Mouse (Mus musculus) testis, adult 2 months (tissue): ENCODE data around the gene Gm44973. TPM values are rescaled to one million over a fixed set of nuclear protein-coding genes. Genes with fewer than 3 reads are reported as not detected.

Experiments
- H3K27ac ChIP-seq: fragments of 200-500 bp; 2 replicates; pipeline ENCODE4 v1.5.1; 2012; ENCODE audit warnings: low read depth, low read length; ENCODE audit not compliant: control insufficient read depth, insufficient read depth
- H3K27me3 ChIP-seq: fragments of 200-500 bp; 2 replicates; pipeline ENCODE4 v1.6.1; 2012; ENCODE audit warnings: mild to moderate bottlenecking, low read length, moderate library complexity; ENCODE audit not compliant: control insufficient read depth, insufficient read depth
- H3K36me3 ChIP-seq: fragments of 200-500 bp; 2 replicates; pipeline ENCODE4 v1.6.1; 2012; ENCODE audit warnings: mild to moderate bottlenecking, low read length; ENCODE audit not compliant: control insufficient read depth, insufficient read depth
- H3K4me1 ChIP-seq: fragments of 200-500 bp; 2 replicates; pipeline ENCODE4 v1.6.1; 2012; ENCODE audit warnings: low read length; ENCODE audit not compliant: control insufficient read depth, insufficient read depth
- H3K4me3 ChIP-seq: fragments of 200-500 bp; 2 replicates; pipeline ENCODE4 v1.5.1; 2012; ENCODE audit warnings: low read depth, mild to moderate bottlenecking, low read length, moderate library complexity, mixed read lengths; ENCODE audit not compliant: control insufficient read depth
- CTCF ChIP-seq: fragments of 200-500 bp; IDR thresholded peaks from 2 replicates; pipeline ENCODE4 v1.5.1; 2012; ENCODE audit warnings: low read depth, mild to moderate bottlenecking, inconsistent platforms, low read length, moderate library complexity; ENCODE audit not compliant: control insufficient read depth, insufficient read depth, insufficient replicate concordance
- POLR2A ChIP-seq: fragments of 200-500 bp; IDR thresholded peaks from 2 replicates; pipeline ENCODE4 v1.6.1; 2012; ENCODE audit warnings: low read depth, mild to moderate bottlenecking, inconsistent platforms, low read length, moderate library complexity; ENCODE audit not compliant: control insufficient read depth
- polyA plus RNA-seq: library from polyadenylated mRNA; depleted of rRNA; stranded (reverse); fragments of >200 nt; gene quantifications from 2 replicates; pipeline ENCODE4 v1.2.3, GENCODE M21; 2012

Gene Gm44973
- polyA plus RNA-seq, 1 experiment, result not detected

DNA sequence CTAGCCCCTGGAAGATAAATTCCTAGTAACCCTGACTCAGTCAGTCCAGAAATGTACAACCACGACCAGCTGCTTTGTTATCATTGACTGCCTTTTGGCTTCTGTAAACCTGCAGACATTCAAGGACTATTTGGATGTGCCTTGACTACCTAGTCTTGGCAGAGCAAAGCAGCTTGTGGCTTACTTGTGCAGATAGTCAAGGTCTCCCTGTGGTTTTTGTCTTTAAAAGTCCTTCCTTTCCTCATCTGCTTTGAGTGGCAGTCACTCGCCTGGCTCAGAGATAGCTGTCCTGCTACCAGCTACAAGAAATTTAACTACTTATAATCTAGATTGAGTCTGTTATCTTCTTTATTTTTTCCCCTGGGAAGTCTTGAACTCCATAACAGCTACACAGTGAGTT lies 29.7 kb downstream of the Gm44973 start:
- H3K4me3 ChIP-seq, result no peak overlapping the region
- H3K27ac ChIP-seq, result no peak overlapping the region
- H3K4me1 ChIP-seq, result no peaks in the 10 kb centered on the region
- H3K27me3 ChIP-seq, result no peaks in the 10 kb centered on the region
- TF ChIP-seq POLR2A, result no peak
- no peak for TF ChIP-seq CTCF
- H3K36me3 ChIP-seq, result no peaks in the 10 kb centered on the region

GRCm38 (mm10) chr7:5046112-5046511 lies 30.8 kb downstream of the Gm44973 start:
- Histone ChIP-seq H3K4me1 (no peaks in the 10 kb centered on the region), H3K27ac (no peak overlapping the region), H3K27me3 (no peaks in the 10 kb centered on the region), H3K4me3 (no peak overlapping the region), H3K36me3 (no peaks in the 10 kb centered on the region)
- no peak for TF ChIP-seq POLR2A
- no peak for TF ChIP-seq CTCF

- TF ChIP-seq CTCF, result no peak
- TF ChIP-seq POLR2A, result no peak
- no peaks in the 10 kb centered on the region for H3K27me3 ChIP-seq
- H3K4me1 ChIP-seq, result peaks cover 5% of the 10 kb centered on the region
- no peaks in the 10 kb centered on the region for H3K36me3 ChIP-seq
- H3K4me3 ChIP-seq, result no peak overlapping the region
- no peak overlapping the region for H3K27ac ChIP-seq
These were observed 32.0 kb downstream of the Gm44973 start for GRCm38 (mm10) chr7:5047313-5047712.

DNA sequence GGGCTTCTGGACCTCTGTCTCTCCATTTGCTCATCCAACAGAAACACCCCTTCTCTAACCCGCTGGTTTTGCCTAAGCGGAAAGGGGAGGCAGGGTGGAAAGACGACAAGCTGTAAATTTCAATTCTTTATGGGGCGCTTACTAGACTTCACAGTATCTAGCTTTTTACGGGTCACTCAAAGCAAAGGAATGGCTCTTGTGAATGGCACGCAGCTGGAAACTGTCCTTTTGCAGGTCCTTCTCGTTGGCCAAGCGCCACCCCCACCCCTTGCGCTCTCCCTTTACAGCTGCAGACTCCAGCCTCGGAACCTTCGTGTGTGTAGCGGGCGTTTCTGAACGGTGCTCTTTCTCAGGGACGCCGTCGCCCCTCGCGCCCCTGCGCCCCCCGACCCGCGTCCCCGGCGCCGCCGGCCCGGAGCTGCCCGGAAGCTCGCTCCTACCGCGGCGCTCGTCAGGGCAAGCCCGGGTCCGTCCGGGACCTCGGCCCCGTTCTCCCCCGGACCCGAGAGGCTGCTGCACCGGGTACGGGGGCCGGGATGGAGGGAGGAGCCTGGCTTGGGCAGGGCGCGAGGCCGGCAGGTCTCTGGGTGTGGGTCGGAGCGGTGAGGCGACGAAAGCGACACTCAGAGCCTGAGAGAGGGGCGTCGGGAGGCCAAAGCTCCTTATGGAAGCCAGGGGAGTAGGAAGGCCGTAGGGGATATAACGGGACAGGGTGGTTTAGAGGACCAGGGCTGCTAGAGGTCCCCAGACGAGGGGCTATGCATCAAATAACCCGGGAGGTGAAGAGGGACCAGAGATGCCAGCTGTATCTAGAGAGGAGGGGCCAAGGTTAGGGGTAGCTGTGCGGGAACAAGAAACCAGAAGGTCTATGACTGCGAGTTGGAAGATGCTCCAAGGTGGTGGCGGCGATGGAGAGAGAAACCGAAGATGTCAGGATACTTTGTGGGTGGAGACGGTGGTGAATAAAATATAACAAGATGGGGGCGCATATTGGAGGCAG lies 36.2 kb downstream of the Gm44973 start, which contains the start of gene Zfp580:
Zfp580 (plus strand) TSS at position 346 of the 1,000 bp plus-strand sequence.
- H3K4me1 ChIP-seq, result peaks cover 32% of the 10 kb centered on the region
- no peaks in the 10 kb centered on the region for H3K27me3 ChIP-seq
- no peaks in the 10 kb centered on the region for H3K36me3 ChIP-seq
- no peak for TF ChIP-seq CTCF
- peak; percentile 42; the same call in 1 of the 2 replicates for TF ChIP-seq POLR2A
- H3K27ac ChIP-seq, result peak within 1 kb of the TSS; percentile 76
- peak within 1 kb of the TSS; percentile 94 for H3K4me3 ChIP-seq

DNA sequence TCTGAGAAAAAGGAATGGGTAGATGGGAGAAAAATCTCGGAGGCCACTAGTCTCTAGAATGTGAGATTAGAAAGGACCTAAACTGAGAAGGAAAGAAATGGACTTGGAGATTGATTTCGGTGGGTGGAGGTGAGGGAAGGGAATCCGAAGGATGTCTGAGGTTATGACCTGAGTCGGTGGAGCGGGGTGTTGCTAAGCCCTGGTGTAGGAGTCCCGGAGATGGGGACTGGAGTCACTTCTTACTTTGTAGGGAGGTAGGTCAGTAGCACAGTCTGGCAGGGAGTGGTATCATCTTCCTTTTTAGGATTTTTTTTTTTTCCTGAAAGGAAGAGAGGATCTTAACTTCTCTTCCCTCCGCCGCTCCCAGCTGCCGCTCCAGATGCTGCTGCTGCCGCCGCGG lies 37.1 kb downstream of the Gm44973 start:
- peaks cover 40% of the 10 kb centered on the region for H3K4me1 ChIP-seq

GRCm38 (mm10) chr7:5052931-5053343 lies 37.6 kb downstream of the Gm44973 start:
- H3K4me3 ChIP-seq, result peak overlapping the region; percentile 89
- H3K36me3 ChIP-seq, result no peaks in the 10 kb centered on the region
- peaks cover 45% of the 10 kb centered on the region for H3K4me1 ChIP-seq
- no peaks in the 10 kb centered on the region for H3K27me3 ChIP-seq
- no peak overlapping the region for H3K27ac ChIP-seq
- TF ChIP-seq CTCF (no peak), POLR2A (no peak)

More for the DNA sequence above, 37.1 kb downstream of the Gm44973 start:
- TF ChIP-seq CTCF, result no peak
- TF ChIP-seq POLR2A, result no peak
- no peaks in the 10 kb centered on the region for H3K27me3 ChIP-seq
- no peak overlapping the region for H3K27ac ChIP-seq
- H3K4me3 ChIP-seq, result peak overlapping the region; percentile 12
- H3K36me3 ChIP-seq, result no peaks in the 10 kb centered on the region

- no peaks in the 10 kb centered on the region for H3K27me3 ChIP-seq
- peaks cover 46% of the 10 kb centered on the region for H3K4me1 ChIP-seq
- H3K4me3 ChIP-seq, result peak overlapping the region; percentile 89
- TF ChIP-seq CTCF, result no peak
- TF ChIP-seq POLR2A, result no peak
- H3K27ac ChIP-seq, result peak overlapping the region; percentile 90
- no peaks in the 10 kb centered on the region for H3K36me3 ChIP-seq
These were observed 38.3 kb downstream of the Gm44973 start for GRCm38 (mm10) chr7:5053456-5054179.
